Mouse (Mus musculus): ENCODE results near the gene Olfr675. TPM values are rescaled to one million over a fixed set of nuclear protein-coding genes. Genes with fewer than 3 reads are reported as not detected.
"Not testable (repeated sequence)": the region's sequence is repeated elsewhere in the genome, so short reads cannot be mapped to it uniquely, and the experiment has no call there.

Gene Olfr675
- not detected for total RNA-seq (2021)

DNA sequence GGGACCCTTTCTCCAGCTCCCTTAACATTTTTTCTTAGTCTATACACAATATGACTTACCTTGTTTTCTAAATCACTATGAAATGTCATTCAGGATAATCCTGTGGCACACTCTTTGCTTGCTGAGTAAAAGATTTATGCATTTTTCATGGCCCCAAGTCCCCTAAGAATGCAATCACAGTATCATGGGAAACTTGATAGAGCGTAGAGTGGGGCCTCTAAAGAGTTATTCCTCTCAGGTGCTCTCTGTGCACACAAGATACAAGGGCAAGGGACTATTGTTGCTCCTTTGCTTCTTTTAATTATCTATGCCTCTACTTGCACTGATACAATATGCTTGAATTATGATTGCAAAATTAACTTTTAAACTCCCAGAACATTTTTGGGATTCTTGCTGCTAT is at the start of gene Olfr675:
Olfr675 (minus strand) TSS at position 101 of the 400 bp plus-strand sequence.
- intact Hi-C loops (cut with DNase I): no loop called here

DNA sequence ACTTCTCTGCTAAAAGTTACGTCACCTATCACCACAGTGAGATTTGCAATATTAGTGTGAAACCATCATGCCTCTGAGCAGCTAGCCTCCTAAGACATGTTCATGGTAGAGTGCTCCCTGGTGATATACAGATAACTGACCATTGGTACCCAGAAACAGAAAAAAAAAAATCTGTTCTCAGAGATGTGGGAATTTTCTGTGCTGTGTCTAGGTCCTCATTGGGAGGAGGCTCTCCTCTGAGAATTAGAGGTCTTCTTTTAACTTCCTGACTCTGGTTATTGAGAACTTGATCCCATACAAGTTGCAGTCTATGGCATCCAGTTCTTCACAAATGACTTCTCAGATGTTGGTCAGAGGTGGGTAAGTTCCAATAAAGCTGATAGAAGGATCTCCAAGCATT is 35.9 kb upstream of the Olfr675 start, which contains the start of gene Olfr678:
Olfr678 (plus strand) TSS at position 301 of the 400 bp plus-strand sequence.
- DNase-seq (ENCODE audit: low spot score in 2 of 2): no peak
- intact Hi-C loops (cut with DNase I): no loop called here

More for the DNA sequence above, at the start of gene Olfr675:
- no peak for DNase-seq (ENCODE audit: low spot score in 2 of 2)

DNA sequence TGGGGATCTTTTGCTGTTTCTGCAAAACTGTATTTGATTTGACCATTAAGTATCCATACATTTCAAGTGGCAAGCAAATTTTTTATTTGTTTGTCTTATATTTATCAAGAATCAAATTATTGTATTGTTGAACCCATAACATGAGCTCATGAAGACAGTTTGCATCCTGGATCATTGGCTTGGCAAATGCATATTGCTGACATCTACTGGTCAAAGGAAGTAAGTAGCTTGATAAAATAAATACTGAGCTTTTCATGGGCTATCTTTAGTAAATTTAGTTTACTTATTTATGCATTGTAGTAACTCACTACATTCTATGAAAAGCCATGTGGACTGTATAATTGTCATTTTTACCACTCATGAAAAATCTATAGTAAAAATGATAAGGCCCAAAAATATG is 30.7 kb upstream of the Olfr675 start:
- intact Hi-C loops (cut with DNase I): no loop called here
- DNase-seq (ENCODE audit: low spot score in 2 of 2): no peak

DNA sequence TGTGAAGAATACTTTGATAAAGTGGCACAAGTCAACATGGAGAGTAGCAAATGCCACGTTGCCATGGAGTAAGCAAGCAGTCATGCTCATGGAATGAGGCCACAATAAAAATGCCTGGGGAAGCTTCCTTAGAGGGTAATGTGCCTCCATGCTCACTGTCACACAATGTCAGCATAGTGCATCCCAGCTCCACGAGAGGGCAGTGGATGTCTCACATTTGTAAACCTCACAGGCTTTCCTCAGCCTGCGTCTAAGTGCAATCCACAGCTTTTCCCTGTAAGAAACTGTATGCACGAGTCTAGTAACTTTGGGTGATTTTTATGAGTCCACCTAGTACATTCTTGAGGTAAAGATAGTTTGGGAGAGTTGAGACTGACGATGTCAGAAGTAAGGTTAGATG is 5.6 kb upstream of the Olfr675 start:
- intact Hi-C loops (cut with DNase I): not testable (repeated sequence)

DNA sequence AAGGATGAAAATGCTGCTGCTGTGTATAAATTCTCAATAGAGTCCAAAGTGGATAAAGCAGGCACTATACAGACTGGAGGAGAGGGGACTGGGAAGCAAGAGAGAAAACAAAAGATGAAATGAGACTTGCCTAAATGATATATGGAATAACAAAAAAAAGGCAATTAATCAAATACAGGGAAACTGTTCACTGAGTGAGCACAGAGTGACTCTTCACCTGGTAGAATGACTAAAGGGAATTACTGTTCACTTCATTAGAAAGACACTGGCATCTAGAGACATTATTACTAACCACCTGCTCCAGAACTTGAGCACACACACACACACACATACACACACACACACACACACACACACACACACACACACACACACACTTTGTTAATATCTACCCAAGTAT is 4.1 kb upstream of the Olfr675 start, which contains the start of gene Olfr676:
Olfr676 (plus strand) TSS at position 301 of the 400 bp plus-strand sequence.
- intact Hi-C loops (cut with DNase I): no loop called here

More for the DNA sequence above, 5.6 kb upstream of the Olfr675 start:
- not testable (repeated sequence) for DNase-seq (ENCODE audit: low spot score in 2 of 2)

DNA sequence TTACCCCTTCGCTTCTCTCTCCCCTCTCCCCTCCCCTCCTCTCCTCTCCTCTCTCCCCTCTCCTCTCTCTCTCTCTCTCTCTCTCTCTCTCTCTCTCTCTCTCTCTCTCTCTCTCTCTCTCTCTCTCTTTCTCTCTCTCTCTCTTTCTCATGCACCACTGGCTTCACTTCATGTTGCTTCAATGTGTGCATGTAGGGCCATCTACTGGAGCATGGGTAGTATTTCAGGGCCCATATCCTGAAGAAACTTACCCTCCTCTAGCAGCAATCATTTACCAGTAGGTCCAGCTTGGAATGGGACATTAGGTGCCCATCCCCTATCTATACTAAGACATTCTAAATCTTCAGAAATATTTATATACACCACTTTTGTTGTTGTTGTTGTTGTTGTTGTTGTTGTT is 5.7 kb downstream of the Olfr675 start:
- DNase-seq (ENCODE audit: low spot score in 2 of 2): no peak
- intact Hi-C loops (cut with DNase I): no loop called here

More for the DNA sequence above, 4.1 kb upstream of the Olfr675 start, which contains the start of gene Olfr676:
- DNase-seq (ENCODE audit: low spot score in 2 of 2): no peak

DNA sequence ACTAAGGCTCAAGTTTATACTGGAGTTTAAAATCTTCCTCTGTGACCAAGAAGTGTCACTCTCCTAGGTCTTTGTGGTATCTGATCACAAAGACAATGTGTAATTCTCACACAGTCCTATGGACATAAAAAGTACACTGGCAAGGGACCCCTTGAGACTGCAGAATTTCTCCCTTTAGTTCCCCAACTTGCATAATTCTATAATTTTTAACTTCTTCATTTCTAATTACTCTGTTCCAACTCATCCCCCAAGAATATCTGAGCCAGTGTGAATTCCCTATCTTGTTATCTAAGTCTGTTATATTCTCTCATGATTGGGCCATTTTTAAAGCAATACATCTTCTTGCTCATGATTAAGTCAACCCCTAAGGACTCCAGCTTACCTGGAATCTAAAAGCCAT is 26.3 kb downstream of the Olfr675 start, which contains the start of gene Olfr672:
Olfr672 (minus strand) TSS at position 101 of the 400 bp plus-strand sequence.
- intact Hi-C loops (cut with DNase I): no loop called here
- no peak for DNase-seq (ENCODE audit: low spot score in 2 of 2)

DNA sequence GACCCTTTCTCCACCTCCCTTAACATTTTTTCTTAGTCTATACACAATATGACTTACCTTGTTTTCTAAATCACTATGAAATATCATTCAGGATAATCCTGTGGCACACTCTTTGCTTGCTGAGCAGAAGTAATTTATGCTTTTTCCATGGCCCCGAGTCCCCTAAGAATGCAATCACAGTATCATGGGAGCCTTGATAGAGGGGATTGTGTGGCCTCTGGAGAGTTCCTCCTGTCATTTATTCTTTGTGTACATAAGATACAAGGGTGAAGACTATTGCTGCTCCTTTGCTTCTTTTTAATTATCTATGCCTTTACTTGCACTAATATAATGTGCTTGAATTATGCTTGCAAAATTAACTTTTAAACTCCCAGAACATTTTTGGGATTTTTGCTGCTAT is 49.2 kb downstream of the Olfr675 start, which contains the start of gene Olfr671:
Olfr671 (minus strand) TSS at position 101 of the 400 bp plus-strand sequence.
- DNase-seq (ENCODE audit: low spot score in 2 of 2): no peak
- intact Hi-C loops (cut with DNase I): no loop called here

DNA sequence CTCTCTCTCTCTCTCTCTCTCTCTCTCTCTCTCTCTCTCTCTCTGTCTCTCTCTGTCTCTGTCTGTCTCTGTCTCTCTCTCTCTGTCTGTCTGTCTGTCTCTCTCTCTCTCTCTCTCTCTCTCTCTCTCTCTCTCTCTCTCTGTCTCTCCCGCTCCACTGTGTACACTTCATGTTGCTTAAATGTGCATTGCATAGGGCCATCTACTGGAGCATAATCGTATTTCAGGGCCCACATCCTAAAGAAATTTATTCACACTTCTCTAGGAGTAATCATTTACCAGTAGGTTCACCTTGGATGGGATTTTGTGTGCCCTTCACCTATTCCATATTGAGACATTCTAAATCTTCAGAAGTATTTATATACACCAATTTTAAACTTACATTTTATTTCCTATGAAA is 55.8 kb downstream of the Olfr675 start:
- DNase-seq (ENCODE audit: low spot score in 2 of 2); intact Hi-C loops (cut with DNase I): not testable (repeated sequence)

Other genes starting within 250 kb of the Olfr675 start
- not detected for gene Usp17lb, start 185.9 kb downstream of the Olfr675 start, total RNA-seq (2021)
- not detected for gene Usp17la, start 171.5 kb downstream of the Olfr675 start, total RNA-seq (2021)
- not detected for gene Olfr665, start 150.4 kb downstream of the Olfr675 start, total RNA-seq (2021)
- not detected for gene Olfr666, start 132.5 kb downstream of the Olfr675 start, total RNA-seq (2021)
- gene Olfr667, start 107.0 kb downstream of the Olfr675 start, total RNA-seq (2021): not detected
- gene Olfr668, start 100.4 kb downstream of the Olfr675 start, total RNA-seq (2021): not detected
- gene Olfr669, start 94.2 kb downstream of the Olfr675 start, total RNA-seq (2021): not detected
- gene Olfr670, start 65.8 kb downstream of the Olfr675 start, total RNA-seq (2021): not detected
- gene Olfr671, start 49.3 kb downstream of the Olfr675 start, total RNA-seq (2021): not detected
- not detected for gene Olfr672, start 26.4 kb downstream of the Olfr675 start, total RNA-seq (2021)
- gene Olfr676, start 4.2 kb upstream of the Olfr675 start, total RNA-seq (2021): not detected
- not detected for gene Olfr677, start 22.9 kb upstream of the Olfr675 start, total RNA-seq (2021)
- gene Olfr678, start 36.0 kb upstream of the Olfr675 start, total RNA-seq (2021): not detected
- gene Olfr679, start 52.7 kb upstream of the Olfr675 start, total RNA-seq (2021): not detected
- gene Olfr680-ps1, start 64.4 kb upstream of the Olfr675 start, total RNA-seq (2021): not detected
- gene Olfr681, start 88.4 kb upstream of the Olfr675 start, total RNA-seq (2021): not detected
- gene Olfr683, start 118.6 kb upstream of the Olfr675 start, total RNA-seq (2021): not detected
- not detected for gene Olfr684, start 135.2 kb upstream of the Olfr675 start, total RNA-seq (2021)
- not detected for gene Olfr685, start 157.6 kb upstream of the Olfr675 start, total RNA-seq (2021)
- gene Olfr686, start 179.0 kb upstream of the Olfr675 start, total RNA-seq (2021): not detected